Mouse (Mus musculus) myocyte (in vitro differentiated cells): ENCODE measurements at regions not wholly inside any gene's neighbourhood (a gene's known extent, or its start where the extent isn't known, plus 50 kb on each side); places are given as distances from the start of the nearest gene placed in this dataset.

Source experiments
- CEBPB ChIP-seq: IDR thresholded peaks from 2 replicates; pipeline ENCODE4 v1.6.1; 2011; ENCODE audit warnings: mild to moderate bottlenecking, moderate library complexity; ENCODE audit not compliant: poor library complexity, insufficient read depth, severe bottlenecking
- E2F4 ChIP-seq: IDR thresholded peaks from one replicate; pipeline ENCODE4 v1.6.1; 2011; ENCODE audit warnings: mild to moderate bottlenecking, control low read depth, moderate library complexity; ENCODE audit not compliant: insufficient read depth
- MAX ChIP-seq: IDR thresholded peaks from one replicate; pipeline ENCODE4 v1.6.1; 2011; ENCODE audit warnings: low read depth, mild to moderate bottlenecking, control low read depth
- MYOD1 ChIP-seq, 3 experiments: IDR thresholded peaks; one replicate each; pipeline ENCODE4 v1.6.1; 2011; ENCODE audit warnings: control low read depth in 2 of 3, low read depth in 2 of 3, mild to moderate bottlenecking in 2 of 3, moderate library complexity in 1 of 3; ENCODE audit not compliant: insufficient read length in 2 of 3, control insufficient read depth in 1 of 3
- MYOG ChIP-seq, 3 experiments: IDR thresholded peaks; one replicate each; pipeline ENCODE4 v1.6.1; 2011; ENCODE audit warnings: control low read depth in 2 of 3, low read depth in 2 of 3, mild to moderate bottlenecking in 2 of 3; ENCODE audit not compliant: insufficient read length in 2 of 3, control insufficient read depth in 1 of 3, insufficient read depth in 1 of 3
- POLR2A ChIP-seq: IDR thresholded peaks from one replicate; pipeline ENCODE4 v1.6.1; 2011; ENCODE audit warnings: low read depth, mild to moderate bottlenecking, control low read depth, moderate library complexity; ENCODE audit not compliant: insufficient read length
- POLR2AphosphoS2 ChIP-seq: IDR thresholded peaks from one replicate; pipeline ENCODE4 v1.6.1; 2011; ENCODE audit warnings: low read depth, control low read depth; ENCODE audit not compliant: insufficient read length
- REST ChIP-seq: IDR thresholded peaks from one replicate; pipeline ENCODE4 v1.6.1; 2011; ENCODE audit warnings: mild to moderate bottlenecking, control low read depth, moderate library complexity; ENCODE audit not compliant: insufficient read depth, insufficient read length
- TCF12 ChIP-seq: IDR thresholded peaks from one replicate; pipeline ENCODE4 v1.6.1; 2011; ENCODE audit warnings: mild to moderate bottlenecking, control low read depth; ENCODE audit not compliant: poor library complexity, insufficient read depth, severe bottlenecking
- USF1 ChIP-seq: IDR thresholded peaks from one replicate; pipeline ENCODE4 v1.6.1; 2011; ENCODE audit warnings: low read depth, mild to moderate bottlenecking, control low read depth, moderate library complexity

GRCm38 (mm10) chr10:12207301-12207700, 661.9 kb downstream of the Utrn start:
- no peak for TF ChIP-seq USF1
- TF ChIP-seq POLR2A: no peak
- TF ChIP-seq MYOD1 (IDR thresholded peaks at IDR 0.05; ENCODE audit: control insufficient read depth in 1 of 3, insufficient read length in 2 of 3, low read depth in 2 of 3): no peak
- TF ChIP-seq CEBPB: no peak
- TF ChIP-seq MYOG (IDR thresholded peaks at IDR 0.05; ENCODE audit: control insufficient read depth in 1 of 3, insufficient read depth in 1 of 3, insufficient read length in 2 of 3, low read depth in 2 of 3): no peak
- TF ChIP-seq TCF12: no peak
- no peak for TF ChIP-seq REST
- no peak for TF ChIP-seq MAX
- no peak for TF ChIP-seq POLR2AphosphoS2
- TF ChIP-seq E2F4: no peak
